Mouse (Mus musculus): ENCODE results near the gene Ptpn11. TPM values are rescaled to one million over a fixed set of nuclear protein-coding genes. Genes with fewer than 3 reads are reported as not detected.

The Ptpn11 gene
- polyA plus RNA-seq, 1 experiment, result 6.9 TPM

DNA sequence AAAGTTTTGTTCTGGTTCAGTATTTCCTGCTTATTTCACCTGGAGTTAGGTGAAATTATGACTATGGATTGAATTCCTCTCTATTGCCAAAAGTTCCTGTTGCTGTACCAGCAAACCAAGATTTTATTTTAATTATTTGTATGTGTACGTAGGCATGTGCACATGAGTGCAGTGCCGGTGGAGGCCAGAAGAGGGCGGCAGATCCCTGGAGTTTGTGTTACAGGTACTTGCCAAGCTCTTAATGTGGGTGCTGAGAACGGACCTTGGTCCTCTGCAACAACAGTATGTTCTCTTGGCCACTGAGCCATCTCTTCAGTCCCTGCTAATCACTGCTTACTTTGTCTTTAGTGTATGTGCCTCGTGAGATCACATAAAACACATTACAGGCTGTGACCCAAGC, 109.4 kb downstream of the Ptpn11 start:
- H3K4me1 ChIP-seq (ENCODE audit: control insufficient read depth, insufficient read depth, low read length), result no peaks in the 10 kb centered on the region
- H3K36me3 ChIP-seq (ENCODE audit: control insufficient read depth, insufficient read depth, low read length), result no peaks in the 10 kb centered on the region
- no peak overlapping the region for H3K4me3 ChIP-seq (ENCODE audit: control insufficient read depth, low read depth, low read length)
- TF ChIP-seq CTCF (IDR thresholded peaks at IDR 0.05; ENCODE audit: control insufficient read depth, insufficient read depth, insufficient replicate concordance, low read depth, low read length) (peak; percentile 64; the same call in 1 of the 2 replicates), POLR2A (IDR thresholded peaks at IDR 0.05; ENCODE audit: control insufficient read depth, low read depth, low read length) (no peak)
- no peak overlapping the region for H3K27ac ChIP-seq (ENCODE audit: control insufficient read depth, insufficient read depth, low read depth, low read length)
- H3K27me3 ChIP-seq (ENCODE audit: control insufficient read depth, insufficient read depth, low read length), result no peaks in the 10 kb centered on the region

Other genes starting within 250 kb of the Ptpn11 start
- 1.3 and 1.8 TPM in 2 replicates for gene Rph3a, start 181.3 kb downstream of the Ptpn11 start, polyA plus RNA-seq (2012; rRNA removed)
- 84.3 and 103 TPM in 2 replicates for gene Rpl6, start 13.1 kb upstream of the Ptpn11 start, polyA plus RNA-seq (2012; rRNA removed)
- 41.3 and 41.8 TPM in 2 replicates for gene Hectd4, start 28.8 kb upstream of the Ptpn11 start, polyA plus RNA-seq (2012; rRNA removed)
- 334 and 348 TPM in 2 replicates for gene Trafd1, start 194.2 kb upstream of the Ptpn11 start, polyA plus RNA-seq (2012; rRNA removed)
- 26.4 and 27.7 TPM in 2 replicates for gene Naa25, start 206.5 kb upstream of the Ptpn11 start, polyA plus RNA-seq (2012; rRNA removed)

All from testis, adult 2 months (tissue).